Mouse (Mus musculus): ENCODE data around the gene Brca2.

Brca2 gene

GRCm38 (mm10) chr5:150566226-150566625, 43.8 kb downstream of the Brca2 start:
- no peak for DNase-seq

- no peak for DNase-seq
Observed at GRCm38 (mm10) chr5:150566971-150567370, 44.5 kb downstream of the Brca2 start.

- DNase-seq, result no peak
Observed at GRCm38 (mm10) chr5:150570496-150571219, 48.2 kb downstream of the Brca2 start.

- no peak for DNase-seq
Observed at GRCm38 (mm10) chr5:150574403-150574802, 52.0 kb downstream of the Brca2 start.

- DNase-seq, result no peak
Observed at GRCm38 (mm10) chr5:150574885-150575284, 52.5 kb downstream of the Brca2 start.

- no peak for DNase-seq
Observed at GRCm38 (mm10) chr5:150576832-150577231, 54.4 kb downstream of the Brca2 start.

GRCm38 (mm10) chr5:150578613-150579171, 56.3 kb downstream of the Brca2 start:
- no peak for DNase-seq

GRCm38 (mm10) chr5:150581180-150581579, 58.8 kb downstream of the Brca2 start:
- no peak for DNase-seq

GRCm38 (mm10) chr5:150583181-150583580, 60.8 kb downstream of the Brca2 start:
- DNase-seq, result no peak

- no peak for DNase-seq
Observed at GRCm38 (mm10) chr5:150583622-150584336, 61.3 kb downstream of the Brca2 start.

GRCm38 (mm10) chr5:150584337-150584729, 61.9 kb downstream of the Brca2 start:
- DNase-seq, result no peak

GRCm38 (mm10) chr5:150589945-150590344, 67.5 kb downstream of the Brca2 start:
- no peak for DNase-seq

- no peak for DNase-seq
Observed at GRCm38 (mm10) chr5:150592186-150592903, 69.9 kb downstream of the Brca2 start.

GRCm38 (mm10) chr5:150592904-150593755, 70.7 kb downstream of the Brca2 start:
- peak; percentile 53 for DNase-seq

GRCm38 (mm10) chr5:150593756-150594648, 71.6 kb downstream of the Brca2 start:
- DNase-seq, result peak; percentile 66

- DNase-seq, result no peak
Observed at GRCm38 (mm10) chr5:150594649-150595339, 72.4 kb downstream of the Brca2 start.

- DNase-seq, result no peak
Observed at GRCm38 (mm10) chr5:150595366-150596016, 73.1 kb downstream of the Brca2 start.

GRCm38 (mm10) chr5:150597088-150597487, 74.7 kb downstream of the Brca2 start, which contains the start of gene N4bp2l1:
Gene N4bp2l1 (minus strand): TSS chr5:150597188.
- DNase-seq, result no peak

- DNase-seq, result no peak
Observed at GRCm38 (mm10) chr5:150598202-150599119, 76.0 kb downstream of the Brca2 start.
